Mouse (Mus musculus) brain, embryonic 14.5 days (tissue): ENCODE results near the gene Xpc.

Experiments used
- CTCF ChIP-seq: fragments of 200-500 bp; IDR thresholded peaks from 2 replicates; pipeline ENCODE4 v1.5.1; 2012; ENCODE audit warnings: inconsistent platforms, mild to moderate bottlenecking, moderate library complexity, borderline replicate concordance; ENCODE audit not compliant: insufficient read depth, insufficient read length; ENCODE audit errors: extremely low read depth
- POLR2A ChIP-seq: fragments of 200-500 bp; IDR thresholded peaks from 2 replicates; pipeline ENCODE4 v1.6.1; 2012; ENCODE audit warnings: mild to moderate bottlenecking, inconsistent platforms, borderline replicate concordance; ENCODE audit not compliant: poor library complexity, insufficient read depth, insufficient read length, severe bottlenecking; ENCODE audit errors: extremely low read depth

GRCm38 (mm10) chr6:91465756-91466155 lies 49.9 kb downstream of the Xpc start:
- TF ChIP-seq CTCF (no peak), POLR2A (no peak)
